Mouse (Mus musculus) midbrain, embryonic 10.5 days (tissue): Measurements from ENCODE around the gene Babam1. TPM values are rescaled to one million over a fixed set of nuclear protein-coding genes. Genes with fewer than 3 reads are reported as not detected.
A peak's percentile ranks its signal among the peaks of the same experiment; 100 is the strongest.

Experiments
- DNase-seq: peaks from one replicate; pipeline ENCODE4 v3.0.0-alpha.2; 2017; ENCODE audit warnings: low spot score
- H3K27ac ChIP-seq: fragments of 300-500 bp; sonication (generic); replicated peaks from 2 replicates; pipeline ENCODE4 v1.5.1; 2016; ENCODE audit warnings: mild to moderate bottlenecking
- H3K27me3 ChIP-seq: fragments of 300-500 bp; sonication (generic); 2 replicates; pipeline ENCODE4 v1.6.1; 2016; ENCODE audit warnings: low read depth, mild to moderate bottlenecking; ENCODE audit not compliant: poor library complexity, severe bottlenecking
- H3K36me3 ChIP-seq: fragments of 300-500 bp; sonication (generic); 2 replicates; pipeline ENCODE4 v1.6.1; 2016; ENCODE audit warnings: mild to moderate bottlenecking, moderate library complexity
- H3K4me1 ChIP-seq: fragments of 300-500 bp; sonication (generic); 2 replicates; pipeline ENCODE4 v1.6.1; 2016
- H3K4me3 ChIP-seq: fragments of 300-500 bp; sonication (generic); 2 replicates; pipeline ENCODE4 v1.5.1; 2016; ENCODE audit warnings: mild to moderate bottlenecking, moderate library complexity
- H3K9me3 ChIP-seq: fragments of 300-500 bp; sonication (generic); replicated peaks from 2 replicates; pipeline ENCODE4 v1.6.1; 2016; ENCODE audit warnings: mild to moderate bottlenecking
- WGBS: fragments of 180-500 bp; shearing (Covaris S2); methylation state at CpG from one replicate; pipeline ENCODE4 v1.1.7; 2016; 5-methylcytosine and 5-hydroxymethylcytosine counted together
- polyA plus RNA-seq: library from polyadenylated mRNA; unstranded; fragments of >200 nt; fragmentation: Nextera tagmentation; extraction: Ambion mirVana; gene quantifications from 2 replicates; pipeline ENCODE4 v1.2.1, GENCODE M21; 2016

The Babam1 gene
- polyA plus RNA-seq, 1 experiment from 2014 or later = 112 TPM

GRCm38 (mm10) chr8:71373000-71373399 lies 23.7 kb upstream of the Babam1 start:
- Histone ChIP-seq H3K9me3 (no peaks in the 10 kb centered on the region), H3K4me1 (peaks cover 57% of the 10 kb centered on the region)
- WGBS = 90% methylated on average over 3 of the region's 3 CpGs

GRCm38 (mm10) chr8:71374616-71375206 lies 21.9 kb upstream of the Babam1 start:
- DNase-seq = peak; percentile 33
- Histone ChIP-seq H3K27ac (no peak overlapping the region), H3K4me3 (peak overlapping the region; percentile 47), H3K9me3 (no peaks in the 10 kb centered on the region), H3K36me3 (peaks cover 80% of the 10 kb centered on the region), H3K27me3 (peaks cover 17% of the 10 kb centered on the region), H3K4me1 (peaks cover 65% of the 10 kb centered on the region)
- 74% methylated on average over 17 of the region's 17 CpGs for WGBS

More at GRCm38 (mm10) chr8:71373000-71373399, 23.7 kb upstream of the Babam1 start:
- Histone ChIP-seq H3K27me3 (peaks cover 17% of the 10 kb centered on the region), H3K4me3 (no peak overlapping the region), H3K27ac (no peak overlapping the region), H3K36me3 (peaks cover 81% of the 10 kb centered on the region)
- no peak for DNase-seq

GRCm38 (mm10) chr8:71375581-71376422 lies 20.9 kb upstream of the Babam1 start:
- 5% methylated on average over 74 of the region's 74 CpGs for WGBS
- Histone ChIP-seq H3K36me3 (peaks cover 77% of the 10 kb centered on the region), H3K4me3 (peak overlapping the region; percentile 47)

GRCm38 (mm10) chr8:71376423-71377030 lies 20.1 kb upstream of the Babam1 start:
- Histone ChIP-seq H3K36me3 (peaks cover 77% of the 10 kb centered on the region), H3K4me3 (peak overlapping the region; percentile 47), H3K9me3 (no peaks in the 10 kb centered on the region), H3K27ac (peak overlapping the region; percentile 74), H3K27me3 (peaks cover 17% of the 10 kb centered on the region), H3K4me1 (peaks cover 71% of the 10 kb centered on the region)
- DNase-seq = peak; percentile 32
- WGBS = 43% methylated on average over 8 of the region's 8 CpGs

More at GRCm38 (mm10) chr8:71375581-71376422, 20.9 kb upstream of the Babam1 start:
- peaks cover 70% of the 10 kb centered on the region for H3K4me1 ChIP-seq
- peak overlapping the region; percentile 74 for H3K27ac ChIP-seq
- DNase-seq = peak; percentile 68
- H3K9me3 ChIP-seq = no peaks in the 10 kb centered on the region
- peaks cover 17% of the 10 kb centered on the region for H3K27me3 ChIP-seq

- WGBS = 16% methylated on average over 4 of the region's 4 CpGs
- Histone ChIP-seq H3K36me3 (peaks cover 53% of the 10 kb centered on the region), H3K4me1 (peaks cover 90% of the 10 kb centered on the region), H3K27me3 (peaks cover 17% of the 10 kb centered on the region), H3K4me3 (peak overlapping the region; percentile 99), H3K27ac (peak overlapping the region; percentile 99), H3K9me3 (no peaks in the 10 kb centered on the region)
- peak; percentile 61 for DNase-seq
Measured at GRCm38 (mm10) chr8:71379008-71379407, 17.7 kb upstream of the Babam1 start.

- Histone ChIP-seq H3K4me3 (peak overlapping the region; percentile 99), H3K36me3 (peaks cover 47% of the 10 kb centered on the region), H3K27ac (peak overlapping the region; percentile 99), H3K27me3 (peaks cover 17% of the 10 kb centered on the region), H3K9me3 (no peaks in the 10 kb centered on the region), H3K4me1 (peaks cover 94% of the 10 kb centered on the region)
- peak; percentile 42 for DNase-seq
- 26% methylated on average over 3 of the region's 3 CpGs for WGBS
Measured at GRCm38 (mm10) chr8:71379512-71380075, 17.1 kb upstream of the Babam1 start.

- peak overlapping the region; percentile 99 for H3K4me3 ChIP-seq
- peaks cover 91% of the 10 kb centered on the region for H3K4me1 ChIP-seq
- peaks cover 38% of the 10 kb centered on the region for H3K36me3 ChIP-seq
- H3K27me3 ChIP-seq = peaks cover 17% of the 10 kb centered on the region
- peak; percentile 45 for DNase-seq
- H3K9me3 ChIP-seq = no peaks in the 10 kb centered on the region
- peak overlapping the region; percentile 99 for H3K27ac ChIP-seq
- under 1% methylated on average over 72 of the region's 72 CpGs for WGBS
Measured at GRCm38 (mm10) chr8:71380178-71381171, 16.2 kb upstream of the Babam1 start.

- peaks cover 87% of the 10 kb centered on the region for H3K4me1 ChIP-seq
- WGBS = under 1% methylated on average over 88 of the region's 89 CpGs
Measured at GRCm38 (mm10) chr8:71381421-71381970, 15.2 kb upstream of the Babam1 start, which contains the start of gene Nr2f6. Gene Nr2f6 (minus strand): TSS chr8:71381960.

GRCm38 (mm10) chr8:71381971-71382961 lies 14.4 kb upstream of the Babam1 start:
- H3K4me1 ChIP-seq = peaks cover 80% of the 10 kb centered on the region
- H3K36me3 ChIP-seq = peaks cover 20% of the 10 kb centered on the region
- WGBS = under 1% methylated on average over 80 of the region's 80 CpGs

More at GRCm38 (mm10) chr8:71381421-71381970, 15.2 kb upstream of the Babam1 start, which contains the start of gene Nr2f6:
- peak within 1 kb of the TSS; percentile 99 for H3K4me3 ChIP-seq
- peaks cover 28% of the 10 kb centered on the region for H3K36me3 ChIP-seq
- peak; percentile 82 for DNase-seq
- H3K27ac ChIP-seq = peak within 1 kb of the TSS; percentile 99
- peaks cover 15% of the 10 kb centered on the region for H3K27me3 ChIP-seq
- H3K9me3 ChIP-seq = no peaks in the 10 kb centered on the region

GRCm38 (mm10) chr8:71383396-71383795 lies 13.3 kb upstream of the Babam1 start:
- DNase-seq = peak; percentile 71
- Histone ChIP-seq H3K36me3 (peaks cover 9% of the 10 kb centered on the region), H3K27me3 (no peaks in the 10 kb centered on the region), H3K4me3 (peak overlapping the region; percentile 99), H3K9me3 (no peaks in the 10 kb centered on the region), H3K27ac (peak overlapping the region; percentile 99), H3K4me1 (peaks cover 68% of the 10 kb centered on the region)
- 2% methylated on average over 12 of the region's 12 CpGs for WGBS

More at GRCm38 (mm10) chr8:71381971-71382961, 14.4 kb upstream of the Babam1 start:
- peak; percentile 90 for DNase-seq
- Histone ChIP-seq H3K27me3 (peaks cover 7% of the 10 kb centered on the region; the same call in 1 of the 2 replicates), H3K4me3 (peak overlapping the region; percentile 99), H3K27ac (peak overlapping the region; percentile 99), H3K9me3 (no peaks in the 10 kb centered on the region)
